ENCODE assay signal across 9 mouse cellular contexts in the genomic region with DNA sequence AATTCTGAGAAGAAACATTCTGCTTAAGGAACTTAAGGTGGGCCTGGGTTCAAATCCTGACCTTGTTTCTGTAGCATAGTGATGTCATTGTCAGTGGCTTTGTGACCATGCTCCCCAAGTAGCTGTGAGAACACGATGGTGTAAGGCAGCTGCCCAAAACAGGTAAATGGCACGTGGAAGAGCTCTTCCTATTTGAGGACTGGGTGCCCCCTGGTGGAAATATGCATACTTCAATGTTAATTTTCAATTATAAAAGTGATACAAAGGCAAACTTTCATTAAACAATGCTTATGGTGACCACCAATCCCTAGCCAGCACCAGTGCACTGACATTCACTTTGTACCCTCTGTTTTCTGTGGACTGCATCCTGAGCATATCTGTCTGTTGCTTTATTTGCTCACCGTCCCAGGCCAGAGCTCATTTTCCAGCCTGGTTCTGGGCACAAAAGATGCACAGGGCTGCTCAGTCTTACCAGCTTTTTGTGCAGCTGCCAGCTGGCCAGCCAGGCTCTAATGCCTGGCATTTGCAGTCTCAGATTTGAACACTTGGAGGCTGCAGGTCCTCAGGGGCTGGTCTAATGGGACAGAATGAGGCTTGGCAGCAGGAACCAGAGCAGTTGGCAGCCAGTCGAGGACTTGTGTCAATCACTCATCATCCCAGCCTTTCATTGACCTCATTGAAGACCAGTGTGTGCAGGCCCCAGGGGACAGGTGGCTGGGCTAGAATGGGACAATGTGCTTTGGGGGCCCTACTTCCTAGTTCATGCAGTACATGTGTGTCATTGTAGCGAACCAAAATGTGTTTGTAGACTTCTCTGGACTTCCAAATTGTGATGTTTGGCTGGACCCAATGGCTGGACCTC. TPM values are rescaled to one million over a fixed set of nuclear protein-coding genes. Genes with fewer than 3 reads are reported as not detected.
DNase-seq lines count a peak whose midpoint lies in the region; ATAC-seq and TF ChIP-seq lines count a peak whose summit lies in the region.
"Had no signal": no experiment of that assay in that cellular context is flagged by ENCODE, and none has a peak within 500 bp of the region (broad histone marks: within the 10 kb centered on the region; RNA-seq: fewer than 3 reads in every experiment).

No protein-coding gene starts in this region.

- no peaks in the 10 kb centered on the region for H3K4me1 ChIP-seq in intestine, postnatal 0 days (replicated peaks; ENCODE audit: control insufficient read depth, insufficient read depth, low read length)
- peaks cover 3% of the 10 kb centered on the region; the same call in 1 of the 2 replicates for H3K4me1 ChIP-seq in intestine, embryonic 16.5 days (ENCODE audit: control insufficient read depth, insufficient read depth, low read length)
- no peaks in the 10 kb centered on the region for H3K4me1 ChIP-seq in midbrain, embryonic 15.5 days

- no peaks in the 10 kb centered on the region for H3K36me3 ChIP-seq in intestine, postnatal 0 days (ENCODE audit: control insufficient read depth, insufficient read depth)
- H3K36me3 ChIP-seq in intestine, embryonic 16.5 days (ENCODE audit: control insufficient read depth, insufficient read depth, low read length) = no peaks in the 10 kb centered on the region
- no peaks in the 10 kb centered on the region for H3K36me3 ChIP-seq in midbrain, embryonic 15.5 days (replicated peaks)

- H3K27me3 ChIP-seq in intestine, postnatal 0 days (replicated peaks; ENCODE audit: control insufficient read depth, insufficient read depth, low read length) = peaks cover 9% of the 10 kb centered on the region
- peaks cover 5% of the 10 kb centered on the region; the same call in 1 of the 2 replicates for H3K27me3 ChIP-seq in intestine, embryonic 16.5 days (replicated peaks; ENCODE audit: control insufficient read depth, insufficient read depth, low read length)
- peaks cover 19% of the 10 kb centered on the region for H3K27me3 ChIP-seq in midbrain, embryonic 15.5 days (replicated peaks)

- no peak overlapping the region for H3K9ac ChIP-seq in intestine, postnatal 0 days (ENCODE audit: low read depth, low read length)
- H3K9ac ChIP-seq in intestine, embryonic 16.5 days (ENCODE audit: low read depth, low read length) = no peak overlapping the region
- no peak overlapping the region for H3K9ac ChIP-seq in midbrain, embryonic 15.5 days

- H3K9me3 ChIP-seq in intestine, postnatal 0 days (ENCODE audit: control insufficient read depth) = no peaks in the 10 kb centered on the region
- no peaks in the 10 kb centered on the region for H3K9me3 ChIP-seq in intestine, embryonic 16.5 days (ENCODE audit: control insufficient read depth, low read length)
- no peaks in the 10 kb centered on the region for H3K9me3 ChIP-seq in midbrain, embryonic 15.5 days

- no peak overlapping the region for H3K4me3 ChIP-seq in intestine, postnatal 0 days (ENCODE audit: low read depth, low read length)
- H3K4me3 ChIP-seq in intestine, embryonic 16.5 days (ENCODE audit: low read length) = no peak overlapping the region
- H3K4me3 ChIP-seq in midbrain, embryonic 15.5 days = no peak overlapping the region
- H3K4me3 ChIP-seq: myocyte had no signal

- no peak overlapping the region for H3K4me2 ChIP-seq in intestine, postnatal 0 days (replicated peaks; ENCODE audit: low read depth)
- H3K4me2 ChIP-seq in intestine, embryonic 16.5 days (ENCODE audit: low read depth, low read length) = no peak overlapping the region
- H3K4me2 ChIP-seq in midbrain, embryonic 15.5 days = no peak overlapping the region

- 56% methylated on average over 5 of the region's 5 CpGs for WGBS in intestine, postnatal 0 days
- 57% methylated on average over 5 of the region's 5 CpGs for WGBS in intestine, embryonic 16.5 days
- 48% methylated on average over 5 of the region's 5 CpGs for WGBS in midbrain, embryonic 15.5 days

- DNase-seq in thymus, postnatal 0 days (ENCODE audit: low spot score) = peak; percentile 49
- no peak for DNase-seq in thymus, adult 18-20 months
- DNase-seq in cerebellum, postnatal 14 days = peak; percentile 82 to 83
- no peak for DNase-seq in ovary, postnatal 10 days (ENCODE audit: low spot score)

- no peak overlapping the region for H3K27ac ChIP-seq in intestine, postnatal 0 days (ENCODE audit: low read depth, low read length)
- no peak overlapping the region for H3K27ac ChIP-seq in intestine, embryonic 16.5 days (ENCODE audit: low read length)
- H3K27ac ChIP-seq in midbrain, embryonic 15.5 days = no peak overlapping the region

- TF ChIP-seq CTCF in intestine, postnatal 0 days (IDR thresholded peaks at IDR 0.05; ENCODE audit: low read depth) = peak; percentile 72

- ATAC-seq in intestine, postnatal 0 days = no peak
- no peak for ATAC-seq in intestine, embryonic 16.5 days
- peak; percentile 68 for ATAC-seq in midbrain, embryonic 15.5 days (replicated peaks)
- no peak for ATAC-seq in inflammation-experienced regulatory T-cells, adult 6 months

RNA-seq across cellular contexts. Expression of a gene that starts 6.4 kb away (rescaled TPM):
- polyA plus RNA-seq in intestine, postnatal 0 days (2015; fragmentation: Nextera tagmentation; extraction: Ambion mirVana) = 0.85 and 1.3 TPM in 2 replicates
- 1.5 and 1.8 TPM in 2 replicates for polyA plus RNA-seq in intestine, embryonic 16.5 days (2015; fragmentation: Nextera tagmentation; extraction: Ambion mirVana)
- polyA plus RNA-seq in thymus, postnatal 0 days (2015; fragmentation: Nextera tagmentation; extraction: Ambion mirVana) = 0.15 and 0.26 TPM in 2 replicates
- polyA plus RNA-seq in midbrain, embryonic 15.5 days (2015; fragmentation: Nextera tagmentation; extraction: Ambion mirVana) = 3.3 and 4.2 TPM in 2 replicates
- under 1 TPM in 1 of 3 experiments, not detected in 2; 0.41 TPM for polyA plus RNA-seq in inflammation-experienced regulatory T-cells, adult 6 months (2017; shearing (Covaris generic))
- polyA plus RNA-seq: myocyte had no signal

Comparison
In these comparisons a context has a peak if more than half of its experiments do, and no peak if none do; other contexts are left out.
1. DNase-seq: peak in thymus, postnatal 0 days (single experiment) and cerebellum, postnatal 14 days (2 of 2); none in thymus, adult 18-20 months (0 of 2) and ovary, postnatal 10 days (single experiment).